Mouse (Mus musculus): ENCODE measurements at regions not wholly inside any gene's neighbourhood (a gene's known extent, or its start where the extent isn't known, plus 50 kb on each side); places are given as distances from the start of the nearest gene placed in this dataset.

DNA sequence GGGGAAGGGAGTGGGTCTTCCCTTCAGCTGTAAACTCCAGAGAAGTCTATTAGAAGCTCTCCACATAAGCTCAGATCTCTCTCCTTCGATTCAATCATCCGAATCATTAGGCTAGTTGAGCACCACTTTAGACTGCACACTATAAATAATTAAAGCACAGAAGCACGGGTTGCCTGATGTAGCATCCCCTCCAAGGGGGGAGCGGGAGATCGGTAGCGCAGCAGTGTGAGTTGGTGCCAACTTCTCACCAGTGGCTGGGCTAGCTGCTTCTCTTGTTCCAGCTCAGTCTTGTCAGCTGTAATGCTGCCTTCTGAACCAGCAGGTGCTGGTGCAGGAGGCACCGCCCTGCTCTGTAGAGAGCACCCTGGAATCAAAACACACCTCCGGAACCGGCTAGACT lies 78.6 kb downstream of the A830031A19Rik start:
- TF ChIP-seq CHD2 (IDR thresholded peaks at IDR 0.05; ENCODE audit: low read length) = no peak
- TF ChIP-seq NRF1 (IDR thresholded peaks at IDR 0.05; ENCODE audit: insufficient read depth, low read depth, low read length, poor library complexity, severe bottlenecking) = no peak
- no peak for TF ChIP-seq RCOR1 (IDR thresholded peaks at IDR 0.05; ENCODE audit: low read depth, low read length)
- TF ChIP-seq E2F4 (IDR thresholded peaks at IDR 0.05; ENCODE audit: borderline replicate concordance, low read depth, low read length) = no peak
- TF ChIP-seq ZNF384 (IDR thresholded peaks at IDR 0.05; ENCODE audit: low read depth, low read length) = no peak
- no peak for TF ChIP-seq POLR2A (IDR thresholded peaks at IDR 0.05; ENCODE audit: control insufficient read depth in 1 of 2, insufficient read depth in 1 of 2, low read depth in 1 of 2, low read length in 2 of 2, poor library complexity in 1 of 2)
- TF ChIP-seq SIN3A (IDR thresholded peaks at IDR 0.05; ENCODE audit: low read length) = no peak
- no peak for TF ChIP-seq NELFE (IDR thresholded peaks at IDR 0.05; ENCODE audit: low read depth, low read length)
- no peak for TF ChIP-seq MYB (IDR thresholded peaks at IDR 0.05; ENCODE audit: low read depth, low read length)
- no peak for TF ChIP-seq HCFC1 (IDR thresholded peaks at IDR 0.05; ENCODE audit: low read depth, low read length)
- TF ChIP-seq GABPA (IDR thresholded peaks at IDR 0.05; ENCODE audit: low read depth, low read length) = no peak
- DNase-seq (ENCODE audit: low read depth, low spot score) = no peak
- Histone ChIP-seq H3K79me2 (ENCODE audit: control insufficient read depth, insufficient read depth, low read length, poor library complexity) (no peaks in the 10 kb centered on the region), H3K27ac (ENCODE audit: control insufficient read depth, low read depth, low read length) (no peak overlapping the region), H3K36me3 (ENCODE audit: control insufficient read depth in 1 of 2, insufficient read depth in 2 of 2, low read length in 2 of 2) (no peaks in the 10 kb centered on the region), H3K4me1 (ENCODE audit: control insufficient read depth in 1 of 2, insufficient read depth in 2 of 2, low read length in 2 of 2) (no peaks in the 10 kb centered on the region), H3K9me3 (replicated peaks; ENCODE audit: insufficient read depth, low read length) (no peaks in the 10 kb centered on the region), H3K27me3 (ENCODE audit: control insufficient read depth in 1 of 2, insufficient read depth in 2 of 2, low read length in 2 of 2) (peaks cover 3 to 11% of the 10 kb centered on the region in 2 experiments), H3K4me3 (ENCODE audit: control insufficient read depth in 1 of 2, insufficient read depth in 1 of 2, low read depth in 2 of 2, low read length in 2 of 2) (no peak overlapping the region), H3K9ac (ENCODE audit: control insufficient read depth, low read depth, low read length, poor library complexity, severe bottlenecking) (no peak overlapping the region)

GRCm38 (mm10) chr11:23994160-23994559 lies 80.7 kb downstream of the A830031A19Rik start:
- H3K4me1 ChIP-seq (ENCODE audit: control insufficient read depth in 1 of 2, insufficient read depth in 2 of 2, low read length in 2 of 2) = no peaks in the 10 kb centered on the region
- no peaks in the 10 kb centered on the region for H3K79me2 ChIP-seq (ENCODE audit: control insufficient read depth, insufficient read depth, low read length, poor library complexity)
- no peak overlapping the region for H3K27ac ChIP-seq (ENCODE audit: control insufficient read depth, low read depth, low read length)
- DNase-seq (ENCODE audit: low read depth, low spot score) = no peak
- peaks cover 5 to 9% of the 10 kb centered on the region in 2 experiments for H3K27me3 ChIP-seq (ENCODE audit: control insufficient read depth in 1 of 2, insufficient read depth in 2 of 2, low read length in 2 of 2)
- TF ChIP-seq ZKSCAN1 (IDR thresholded peaks at IDR 0.05; ENCODE audit: low read depth, low read length) (no peak), ZMIZ1 (IDR thresholded peaks at IDR 0.05; ENCODE audit: low read depth, low read length) (no peak), BHLHE40 (IDR thresholded peaks at IDR 0.05; ENCODE audit: borderline replicate concordance, low read depth, low read length) (no peak), MYB (IDR thresholded peaks at IDR 0.05; ENCODE audit: low read depth, low read length) (no peak), POLR2AphosphoS5 (IDR thresholded peaks at IDR 0.05; ENCODE audit: borderline replicate concordance, low read depth, low read length) (no peak), NRF1 (IDR thresholded peaks at IDR 0.05; ENCODE audit: insufficient read depth, low read depth, low read length, poor library complexity, severe bottlenecking) (no peak), ETS1 (IDR thresholded peaks at IDR 0.05; ENCODE audit: low read depth, low read length) (no peak), TCF12 (IDR thresholded peaks at IDR 0.05; ENCODE audit: low read depth, low read length) (no peak), GABPA (IDR thresholded peaks at IDR 0.05; ENCODE audit: low read depth, low read length) (no peak), TBP (IDR thresholded peaks at IDR 0.05; ENCODE audit: low read depth, low read length) (no peak), ZC3H11A (IDR thresholded peaks at IDR 0.05; ENCODE audit: low read depth, low read length) (no peak), RAD21 (IDR thresholded peaks at IDR 0.05; ENCODE audit: low read depth, low read length) (no peak), CHD2 (IDR thresholded peaks at IDR 0.05; ENCODE audit: low read length) (no peak), USF1 (IDR thresholded peaks at IDR 0.05; ENCODE audit: low read depth, low read length) (no peak)
- H3K36me3 ChIP-seq (ENCODE audit: control insufficient read depth in 1 of 2, insufficient read depth in 2 of 2, low read length in 2 of 2) = no peaks in the 10 kb centered on the region
- no peaks in the 10 kb centered on the region for H3K9me3 ChIP-seq (replicated peaks; ENCODE audit: insufficient read depth, low read length)
- no peak overlapping the region for H3K4me3 ChIP-seq (ENCODE audit: control insufficient read depth in 1 of 2, insufficient read depth in 1 of 2, low read depth in 2 of 2, low read length in 2 of 2)
- H3K9ac ChIP-seq (ENCODE audit: control insufficient read depth, low read depth, low read length, poor library complexity, severe bottlenecking) = no peak overlapping the region
